Mouse (Mus musculus) ES-E14 (cell line): ENCODE measurements at regions not wholly inside any gene's neighbourhood (a gene's known extent, or its start where the extent isn't known, plus 50 kb on each side); places are given as distances from the start of the nearest gene placed in this dataset.

Experiments
- DNase-seq: peaks from one replicate; pipeline ENCODE4 v3.0.0-alpha.2; 2013; ENCODE audit warnings: low read depth, low spot score
- H3K27ac ChIP-seq: 2 replicates; pipeline ENCODE4 v1.5.1; 2012; ENCODE audit warnings: low read depth, mild to moderate bottlenecking, low read length, moderate library complexity, mixed read lengths; ENCODE audit not compliant: poor library complexity, insufficient read depth, severe bottlenecking
- H3K36me3 ChIP-seq: 2 replicates; pipeline ENCODE4 v1.6.1; 2012; ENCODE audit warnings: mild to moderate bottlenecking, low read length, moderate library complexity, mixed read lengths; ENCODE audit not compliant: control insufficient read depth, poor library complexity, insufficient read depth, severe bottlenecking
- H3K4me1 ChIP-seq, 2 experiments: fragments of 150-350 bp in 1 of 2; sonication (generic) in 1 of 2; 2 replicates each; pipeline ENCODE4 v1.6.1; 2012; ENCODE audit warnings: low read length in 2 of 2, mild to moderate bottlenecking in 1 of 2, mixed read lengths in 1 of 2; ENCODE audit not compliant: control insufficient read depth in 2 of 2, insufficient read depth in 2 of 2, poor library complexity in 1 of 2
- H3K4me3 ChIP-seq, 2 experiments: fragments of 150-350 bp in 1 of 2; sonication (generic) in 1 of 2; 2 replicates each; pipeline ENCODE4 v1.5.1; 2012; ENCODE audit warnings: low read length in 2 of 2, low read depth in 1 of 2, mild to moderate bottlenecking in 1 of 2, mixed read lengths in 1 of 2; ENCODE audit not compliant: insufficient read depth in 1 of 2, poor library complexity in 1 of 2, severe bottlenecking in 1 of 2
- H3K9ac ChIP-seq: 2 replicates; pipeline ENCODE4 v1.6.1; 2012; ENCODE audit warnings: low read depth, mild to moderate bottlenecking, low read length, mixed read lengths; ENCODE audit not compliant: poor library complexity, insufficient read depth, severe bottlenecking
- H3K9me3 ChIP-seq: fragments of 150-350 bp; sonication (generic); 2 replicates; pipeline ENCODE4 v1.6.1; 2012; ENCODE audit warnings: low read depth, mild to moderate bottlenecking, low read length; ENCODE audit not compliant: control insufficient read depth, insufficient read depth
- HCFC1 ChIP-seq: IDR thresholded peaks from 2 replicates; pipeline ENCODE4 v1.6.1; 2012; ENCODE audit warnings: low read length, inconsistent platforms, borderline replicate concordance; ENCODE audit not compliant: insufficient read depth
- in situ Hi-C, 2 experiments: fragments of 600-800 bp; cut with MboI; formaldehyde crosslinking; loops; one replicate each; pipeline ENCODE4 v1.15.1; 2025; ENCODE audit warnings: low sequenced_read_pairs in 2 of 2, inconsistent platforms in 1 of 2; ENCODE audit not compliant: unreplicated experiment in 2 of 2

GRCm38 (mm10) chr17:85747976-85748648 is 60.0 kb upstream of the Six2 start:
- H3K27ac ChIP-seq = no peak overlapping the region
- no peaks in the 10 kb centered on the region for H3K4me1 ChIP-seq
- DNase-seq = no peak
- H3K9me3 ChIP-seq = no peaks in the 10 kb centered on the region
- no peak for TF ChIP-seq HCFC1
- no peak overlapping the region for H3K9ac ChIP-seq
- H3K4me3 ChIP-seq = no peak overlapping the region
- in situ Hi-C loops = no loop called here
- no peaks in the 10 kb centered on the region for H3K36me3 ChIP-seq
